Mouse (Mus musculus) embryonic fibroblast, embryonic 13.5 days (primary cell): ENCODE results near the gene Acsf2.

Experiments
- CTCF ChIP-seq: IDR thresholded peaks from 2 replicates; pipeline ENCODE4 v1.5.1; 2011; ENCODE audit warnings: mild to moderate bottlenecking, control low read depth, low read length, moderate library complexity, borderline replicate concordance; ENCODE audit not compliant: insufficient read depth
- POLR2A ChIP-seq: IDR thresholded peaks from 2 replicates; pipeline ENCODE4 v1.6.1; 2011; ENCODE audit warnings: low read depth, mild to moderate bottlenecking, control low read depth, low read length, moderate library complexity

DNA sequence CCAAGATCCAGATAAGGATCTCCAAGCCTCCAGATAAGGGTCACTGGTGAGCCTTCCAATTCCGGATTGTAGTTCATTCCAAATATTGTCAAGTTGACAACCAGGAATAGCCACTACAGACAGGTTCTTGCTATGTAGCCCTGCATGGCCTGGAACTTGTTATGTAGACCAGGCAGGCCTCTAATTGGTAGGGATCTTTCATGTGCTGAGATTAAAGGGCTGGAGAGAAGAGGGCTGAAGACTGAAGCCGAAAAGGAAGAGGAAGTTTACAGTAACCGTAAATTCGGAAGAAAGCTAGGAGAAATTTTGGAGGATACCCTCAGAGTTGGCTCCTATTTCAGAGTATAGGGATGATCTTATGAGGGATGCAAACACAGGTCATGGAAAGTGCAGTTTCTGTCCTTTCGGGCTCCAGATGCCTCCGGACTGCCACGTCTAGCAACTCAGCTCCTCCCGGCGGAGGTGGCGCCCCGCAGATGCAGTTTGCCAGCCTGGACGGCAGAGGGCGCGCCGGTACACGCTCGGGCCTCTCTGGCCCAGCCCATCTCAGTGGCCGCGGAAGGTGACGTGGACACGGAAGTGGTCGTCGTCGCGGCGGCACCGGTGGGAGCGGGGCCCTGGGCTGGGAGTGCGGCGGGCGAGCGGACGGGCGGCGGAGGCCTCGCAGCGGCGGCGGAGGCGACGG, 27.7 kb upstream of the Acsf2 start, which contains the start of gene Lrrc59:
- peak; percentile 97 for TF ChIP-seq CTCF
- peak; percentile 53 for TF ChIP-seq POLR2A
